Mouse (Mus musculus) adipocyte (in vitro differentiated cells): ENCODE measurements around the gene Hnrnpf.

Experiments
- DNase-seq: peaks from one replicate; pipeline ENCODE4 v3.0.0-alpha.2; 2016; ENCODE audit warnings: low spot score

The Hnrnpf gene

DNA sequence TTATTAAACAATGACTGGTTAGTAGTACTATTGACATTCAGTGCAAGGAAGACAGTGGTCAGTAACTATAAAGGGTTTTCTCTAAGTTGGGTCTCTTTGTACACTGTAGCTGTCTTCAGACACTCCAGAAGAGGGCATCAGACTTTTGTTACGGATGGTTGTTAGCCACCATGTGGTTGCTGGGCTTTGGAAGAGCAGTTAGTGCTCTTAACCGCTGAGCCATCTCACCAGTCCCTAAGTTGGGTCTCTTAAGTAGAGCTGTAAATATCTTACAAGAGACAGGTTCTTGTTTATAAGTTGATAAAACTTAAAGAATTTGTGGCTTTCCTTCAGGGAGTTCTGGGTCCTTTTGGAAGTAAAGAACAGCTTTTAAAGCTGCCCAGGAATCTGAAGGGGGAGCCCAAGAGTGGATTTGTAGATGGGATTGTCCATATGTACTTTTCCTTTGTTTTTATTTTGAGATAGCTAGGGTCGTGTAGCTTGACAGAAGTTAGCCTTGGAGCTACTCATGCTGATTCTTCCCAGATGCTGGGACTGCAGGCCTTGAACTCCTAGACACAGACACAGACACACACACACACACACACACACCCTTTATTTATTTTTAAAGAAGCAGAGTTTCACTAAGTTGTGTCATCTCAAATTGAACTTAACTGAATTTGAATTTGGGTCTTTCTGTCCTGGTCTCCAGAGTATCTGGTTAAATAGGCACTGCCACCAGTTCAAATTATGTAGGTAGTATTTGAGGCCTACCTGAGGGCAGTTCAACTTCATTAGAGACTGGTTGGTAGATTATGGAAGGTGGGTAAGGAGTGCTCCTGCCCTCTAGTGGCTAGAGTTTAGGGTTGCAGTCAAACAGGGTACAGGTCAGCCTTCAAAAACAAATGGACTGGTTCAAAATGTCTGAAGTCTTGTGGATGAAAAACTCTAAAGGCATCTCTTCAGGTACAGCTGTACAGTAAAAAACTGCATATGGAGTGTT lies 20.8 kb downstream of the Hnrnpf start:
- peak; percentile 81 for DNase-seq

GRCm38 (mm10) chr6:117922041-117922440 lies 21.9 kb downstream of the Hnrnpf start:
- no peak for DNase-seq

DNA sequence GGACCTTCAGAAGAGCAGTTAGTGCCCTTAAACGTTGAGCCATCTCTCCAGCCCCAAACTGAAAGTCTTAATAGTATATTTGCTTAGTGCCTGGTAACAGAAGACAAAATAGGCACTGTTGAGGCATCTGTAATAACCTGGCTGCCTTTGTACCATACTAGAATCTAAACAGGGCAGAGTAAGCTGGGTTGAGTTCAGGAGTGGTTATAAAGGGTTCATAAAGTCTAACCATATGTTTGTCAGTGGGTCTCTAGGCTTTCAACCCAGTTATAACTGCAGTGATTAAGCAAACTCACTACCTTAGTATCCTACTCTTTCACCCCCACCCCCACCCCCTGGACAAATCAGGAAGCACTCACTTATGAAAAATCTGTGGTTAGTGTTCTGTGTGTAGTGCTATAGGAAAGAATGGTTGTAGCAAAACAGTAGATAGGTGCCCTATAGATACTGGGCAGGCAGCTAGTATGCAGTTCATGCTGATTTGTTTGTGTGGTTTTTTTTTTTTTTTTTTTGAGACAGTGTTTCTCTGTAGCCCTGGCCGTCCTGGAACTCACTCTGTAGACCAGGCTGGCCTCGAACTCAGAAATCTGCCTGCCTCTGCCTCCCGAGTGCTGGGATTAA lies 26.9 kb downstream of the Hnrnpf start:
- DNase-seq, result no peak

DNA sequence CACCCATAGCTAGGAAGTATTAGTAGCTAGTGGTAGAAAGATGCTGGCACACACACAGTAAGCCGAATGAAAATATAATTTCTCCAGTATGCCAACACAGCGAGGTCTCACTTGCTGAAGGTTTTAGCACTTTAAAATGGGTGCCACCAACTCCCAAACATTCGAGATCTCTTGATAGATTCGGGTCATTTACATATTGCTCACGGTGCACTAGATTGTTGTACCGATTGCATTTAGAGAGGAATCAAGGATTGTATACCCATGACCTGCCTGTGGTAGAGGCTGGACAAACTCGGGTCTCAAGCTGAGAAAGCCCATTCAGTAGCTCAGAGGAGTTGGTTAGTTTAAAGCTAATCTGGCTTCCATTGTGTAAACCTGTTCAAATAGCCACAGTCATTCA lies 27.8 kb downstream of the Hnrnpf start:
- DNase-seq, result no peak

- no peak for DNase-seq
Measured at GRCm38 (mm10) chr6:117928746-117929145, 28.6 kb downstream of the Hnrnpf start.

GRCm38 (mm10) chr6:117929945-117930655 lies 30.0 kb downstream of the Hnrnpf start:
- no peak for DNase-seq

- DNase-seq, result no peak
Measured at GRCm38 (mm10) chr6:117932325-117933051, 32.4 kb downstream of the Hnrnpf start.

DNA sequence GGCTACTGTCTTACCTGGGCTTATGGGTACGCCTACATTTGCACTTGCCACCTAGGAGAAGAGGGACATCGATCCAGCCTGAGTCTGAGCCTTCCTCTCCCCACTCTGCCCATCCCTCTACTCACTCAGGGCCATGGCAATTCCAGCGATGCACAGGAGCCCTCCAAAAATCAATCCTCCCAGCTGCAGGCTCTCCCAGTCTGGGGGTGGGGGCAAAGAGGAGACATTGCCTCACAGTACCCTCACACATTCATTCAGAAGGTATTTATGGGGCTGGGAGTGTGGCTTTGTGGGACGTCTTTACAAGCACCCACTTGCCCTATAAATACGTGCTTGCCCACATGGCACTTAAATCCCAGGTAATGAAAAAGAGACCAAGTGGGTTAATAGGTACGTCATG lies 34.2 kb downstream of the Hnrnpf start:
- no peak for DNase-seq

- no peak for DNase-seq
Measured at GRCm38 (mm10) chr6:117935681-117936612, 35.8 kb downstream of the Hnrnpf start.

- no peak for DNase-seq
Measured at GRCm38 (mm10) chr6:117937222-117937932, 37.3 kb downstream of the Hnrnpf start, which contains the start of gene Fxyd4. Gene Fxyd4 (minus strand): TSS chr6:117937692.

GRCm38 (mm10) chr6:117938951-117939350 lies 38.8 kb downstream of the Hnrnpf start:
- DNase-seq, result no peak

DNA sequence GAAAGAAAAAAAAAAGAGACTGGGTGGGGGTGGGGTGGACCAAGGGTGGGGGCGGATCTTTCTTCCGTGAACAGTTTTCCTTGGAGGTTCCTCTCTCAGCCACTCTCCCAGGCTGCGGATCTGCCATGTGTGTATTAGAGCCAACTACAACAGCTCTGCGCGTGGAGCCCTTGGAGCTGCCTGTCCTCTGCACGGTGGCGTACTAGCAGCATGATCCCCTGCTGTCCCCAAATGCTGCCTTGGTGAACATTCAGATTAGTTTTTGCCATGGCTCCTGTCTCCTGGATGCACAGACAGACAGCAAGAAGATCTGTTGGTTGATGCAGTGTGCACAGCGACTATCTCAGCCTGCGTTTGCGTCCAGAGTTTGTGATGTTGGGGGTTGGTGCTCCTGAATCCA lies 42.6 kb downstream of the Hnrnpf start:
- DNase-seq, result no peak

DNA sequence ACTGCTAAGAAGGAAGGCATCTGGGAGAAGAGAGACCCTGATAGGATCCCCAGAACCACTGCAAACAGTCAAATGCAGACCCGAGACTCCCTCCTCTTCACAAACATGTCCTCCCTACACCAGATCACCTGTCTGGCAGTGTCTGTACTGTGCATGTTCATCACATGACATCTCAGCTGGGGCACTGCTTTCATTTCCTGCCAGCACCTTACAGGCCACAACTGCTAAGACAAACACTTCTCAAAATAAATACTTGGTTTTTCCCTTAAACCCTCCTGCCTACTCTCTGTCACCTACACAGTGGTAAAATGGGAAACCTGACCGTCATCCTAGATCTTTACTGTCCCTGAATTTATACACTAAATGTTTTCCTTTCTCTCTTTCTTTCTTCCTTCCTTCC lies 43.8 kb downstream of the Hnrnpf start:
- no peak for DNase-seq

DNA sequence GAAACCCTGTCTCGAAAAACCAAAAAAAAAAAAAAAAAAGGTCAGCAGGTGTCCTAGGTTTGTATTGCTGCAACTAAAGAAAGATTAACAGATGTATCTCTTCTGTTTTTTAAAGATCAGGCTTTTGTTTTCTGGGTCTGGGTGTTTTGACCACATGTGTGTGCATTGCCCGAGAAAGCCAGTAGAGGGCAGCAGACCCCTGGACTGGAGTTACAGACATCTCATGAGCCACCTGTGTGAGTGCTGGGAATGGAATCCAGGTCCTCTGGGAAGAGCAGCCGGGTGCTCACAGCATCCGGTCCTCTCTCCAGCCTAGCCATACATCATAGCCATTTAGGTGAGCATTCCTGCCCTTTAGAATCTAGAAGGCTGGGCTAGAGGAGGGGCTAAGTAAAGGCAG lies 52.2 kb downstream of the Hnrnpf start:
- DNase-seq, result no peak

GRCm38 (mm10) chr6:117956161-117956560 lies 56.0 kb downstream of the Hnrnpf start:
- no peak for DNase-seq

DNA sequence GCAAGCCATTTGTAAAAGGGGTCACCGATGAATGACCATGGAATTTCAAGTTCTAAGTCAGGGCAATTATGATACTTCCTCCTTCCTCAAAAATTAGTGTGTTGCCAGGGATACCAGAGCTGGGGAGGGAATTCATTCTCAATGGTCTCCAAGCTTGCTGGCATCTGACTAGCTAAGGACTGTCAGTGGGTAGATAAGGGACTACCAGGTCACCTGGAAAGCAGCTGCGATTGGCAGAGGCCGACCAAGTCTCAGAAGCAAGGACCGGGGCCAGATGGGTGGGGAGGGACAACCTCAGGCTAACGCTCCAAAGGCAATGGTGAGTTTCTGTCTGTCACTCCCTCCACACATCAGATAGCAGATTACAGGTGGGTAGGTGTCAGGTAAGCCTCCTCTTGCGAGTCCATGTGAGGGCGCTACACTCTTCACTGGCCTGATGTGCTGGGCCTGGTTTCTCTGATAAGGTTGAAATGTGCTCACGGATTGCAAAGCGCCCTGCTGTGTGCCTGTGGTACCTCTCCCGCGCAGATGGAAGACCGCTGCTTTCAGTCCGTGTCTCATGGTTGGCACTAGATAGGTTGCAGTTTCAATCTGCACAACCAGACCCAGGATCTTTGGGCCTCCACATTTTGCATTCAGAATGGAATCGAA lies 56.9 kb downstream of the Hnrnpf start:
- no peak for DNase-seq

DNA sequence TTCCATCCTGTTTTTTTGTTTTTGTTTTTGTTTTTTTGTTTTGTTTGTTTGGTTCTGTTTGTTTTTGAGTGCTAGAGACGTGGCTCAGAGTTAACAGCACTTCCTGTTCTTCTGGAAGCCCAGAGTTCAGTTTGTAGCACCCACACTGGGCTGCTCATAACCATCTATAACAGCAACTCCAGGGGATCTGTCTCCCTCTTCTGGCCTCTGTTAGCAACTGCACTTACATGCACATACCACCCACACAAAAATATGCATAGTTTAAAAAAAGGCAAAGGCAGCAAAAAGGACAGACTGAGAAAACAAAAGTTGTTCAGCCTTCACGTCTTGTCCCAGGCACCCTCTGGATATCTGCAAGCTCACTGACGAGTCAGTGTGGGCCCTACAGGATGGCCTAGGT lies 63.1 kb downstream of the Hnrnpf start:
- no peak for DNase-seq

GRCm38 (mm10) chr6:117966729-117967128 lies 66.6 kb downstream of the Hnrnpf start:
- no peak for DNase-seq
